Mouse (Mus musculus): ENCODE measurements around the gene Eif5a. TPM values are rescaled to one million over a fixed set of nuclear protein-coding genes. Genes with fewer than 3 reads are reported as not detected.
A peak's percentile ranks its signal among the peaks of the same experiment; 100 is the strongest.

Gene Eif5a
- total and polyA plus RNA-seq, 2 experiments, result 321 to 374 TPM

DNA sequence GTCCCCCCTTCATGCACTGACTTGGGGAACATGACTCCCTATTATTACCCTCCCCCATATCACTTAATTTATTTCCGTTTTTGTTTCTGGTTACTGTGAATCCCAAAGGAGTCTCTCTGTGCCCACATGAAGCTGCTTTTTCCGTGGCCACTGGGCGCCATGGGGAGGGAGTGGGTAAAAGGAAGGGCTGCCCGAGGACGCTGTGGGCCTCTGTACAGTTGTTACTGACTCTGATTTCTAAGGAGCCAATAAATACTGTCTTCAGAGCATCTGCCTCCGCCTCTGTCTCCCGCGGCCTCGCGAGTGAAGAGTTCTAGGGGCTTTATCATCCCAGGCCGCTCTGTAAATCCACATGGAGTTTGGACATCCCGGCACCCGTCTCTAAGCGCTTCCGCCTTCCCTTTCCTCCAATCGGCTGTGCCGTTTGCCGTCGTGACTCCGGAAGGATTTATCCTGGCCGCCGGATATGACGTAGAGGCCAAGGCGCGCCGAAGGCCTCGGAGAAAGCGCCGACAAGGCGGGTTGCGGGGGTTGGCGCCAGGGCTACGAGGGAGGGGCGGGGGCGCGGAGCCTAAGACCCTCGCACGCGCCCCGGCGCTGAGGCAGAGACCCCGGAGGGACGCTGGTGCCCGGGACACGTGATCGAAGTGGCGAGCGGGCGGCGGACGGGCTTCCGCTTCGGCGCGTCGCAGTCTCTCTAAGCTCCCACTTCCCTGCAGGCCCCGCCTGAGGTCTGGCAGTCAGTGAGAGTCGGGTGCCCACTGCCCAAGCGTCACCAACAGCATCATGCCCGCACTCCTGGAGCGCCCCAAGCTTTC is 8.0 kb downstream of the Eif5a start, which contains the start of gene Gps2:
Gene Gps2, plus strand, starts transcription at position 335 of the 818 bp plus-strand sequence.
- Histone ChIP-seq H3K79me2 (ENCODE audit: control insufficient read depth, insufficient read depth, low read length) (no peaks in the 10 kb centered on the region), H3K4me1 (ENCODE audit: control insufficient read depth, insufficient read depth, low read length) (peaks cover 14% of the 10 kb centered on the region), H3K9ac (ENCODE audit: low read depth, low read length) (peak within 1 kb of the TSS; percentile 89), H3K27me3 (ENCODE audit: control insufficient read depth, insufficient read depth, low read length) (no peaks in the 10 kb centered on the region), H3K4me3 (ENCODE audit: insufficient read depth, low read depth, low read length) (peak within 1 kb of the TSS; percentile 86), H3K27ac (replicated peaks; ENCODE audit: insufficient read depth, low read depth, low read length) (peak within 1 kb of the TSS; percentile 46), H3K36me3 (ENCODE audit: control insufficient read depth, insufficient read depth, low read length) (peaks cover 20% of the 10 kb centered on the region)
- TF ChIP-seq CTCF (IDR thresholded peaks at IDR 0.05; ENCODE audit: low read depth, low read length) (no peak), POLR2A (IDR thresholded peaks at IDR 0.05; ENCODE audit: extremely low read depth, insufficient read depth, low read length) (peak; percentile 40; the same call in 1 of the 2 replicates)
- DNase-seq (ENCODE audit: extremely low read depth, low read depth, low spot score), result peak; percentile 85
- 2% methylated on average over 61 of the region's 61 CpGs for WGBS

DNA sequence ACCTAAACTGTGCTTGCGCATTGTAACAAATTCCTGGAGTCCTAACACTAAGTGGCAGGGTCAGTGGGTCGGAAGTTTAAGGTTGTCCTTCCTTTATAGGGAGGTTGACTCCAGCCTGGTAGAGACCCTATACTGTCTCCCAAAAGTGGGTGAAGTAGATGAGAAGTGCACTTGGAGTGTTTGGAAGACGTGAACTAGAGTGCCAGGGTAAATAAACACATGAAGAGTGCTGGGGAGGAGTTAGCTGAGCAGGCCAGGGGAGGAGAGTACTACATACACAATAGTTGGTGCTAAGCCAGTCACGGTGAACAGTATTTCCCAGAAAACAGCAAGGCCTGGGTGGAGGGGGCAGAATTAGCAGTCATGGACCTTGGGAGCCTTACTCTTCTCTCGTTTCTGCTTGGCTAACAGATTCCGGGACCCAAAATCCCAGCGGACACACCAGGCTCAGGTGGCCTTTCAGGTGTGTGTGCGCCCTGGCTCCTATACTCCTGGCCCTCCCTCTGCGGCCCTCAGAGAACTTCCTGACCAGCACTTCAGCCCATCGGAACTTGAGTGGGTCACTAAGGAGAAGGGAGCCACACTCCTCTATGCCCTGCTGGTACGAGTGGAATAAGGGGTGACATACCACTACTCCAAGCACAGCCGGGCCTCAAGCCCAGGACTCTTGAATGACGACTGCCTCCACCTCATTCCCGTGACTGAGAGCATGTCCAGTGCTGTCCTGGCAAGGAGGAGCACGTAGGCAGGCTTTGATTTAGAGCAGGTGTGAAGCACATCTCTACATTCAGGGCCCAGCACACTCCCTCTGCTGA is 8.8 kb downstream of the Eif5a start:
- 70% methylated on average over 15 of the region's 15 CpGs for WGBS

GRCm38 (mm10) chr11:69911701-69912100 is 10.1 kb downstream of the Eif5a start:
- no peak overlapping the region for H3K4me3 ChIP-seq (ENCODE audit: insufficient read depth, low read depth, low read length)
- H3K4me1 ChIP-seq (ENCODE audit: control insufficient read depth, insufficient read depth, low read length), result peaks cover 14% of the 10 kb centered on the region
- H3K36me3 ChIP-seq (ENCODE audit: control insufficient read depth, insufficient read depth, low read length), result peaks cover 14% of the 10 kb centered on the region
- H3K27ac ChIP-seq (replicated peaks; ENCODE audit: insufficient read depth, low read depth, low read length), result no peak overlapping the region
- H3K9ac ChIP-seq (ENCODE audit: low read depth, low read length), result no peak overlapping the region
- no peak for TF ChIP-seq CTCF (IDR thresholded peaks at IDR 0.05; ENCODE audit: low read depth, low read length)
- DNase-seq (ENCODE audit: extremely low read depth, low read depth, low spot score), result no peak
- 95% methylated on average over 6 of the region's 6 CpGs for WGBS
- H3K79me2 ChIP-seq (ENCODE audit: control insufficient read depth, insufficient read depth, low read length), result no peaks in the 10 kb centered on the region
- no peaks in the 10 kb centered on the region for H3K27me3 ChIP-seq (ENCODE audit: control insufficient read depth, insufficient read depth, low read length)

More for the DNA sequence above, 8.8 kb downstream of the Eif5a start:
- TF ChIP-seq POLR2A (IDR thresholded peaks at IDR 0.05; ENCODE audit: extremely low read depth, insufficient read depth, low read length) (no peak), CTCF (IDR thresholded peaks at IDR 0.05; ENCODE audit: low read depth, low read length) (no peak)
- Histone ChIP-seq H3K9ac (ENCODE audit: low read depth, low read length) (no peak overlapping the region), H3K27me3 (ENCODE audit: control insufficient read depth, insufficient read depth, low read length) (no peaks in the 10 kb centered on the region), H3K4me1 (ENCODE audit: control insufficient read depth, insufficient read depth, low read length) (peaks cover 14% of the 10 kb centered on the region), H3K79me2 (ENCODE audit: control insufficient read depth, insufficient read depth, low read length) (no peaks in the 10 kb centered on the region), H3K4me3 (ENCODE audit: insufficient read depth, low read depth, low read length) (peak overlapping the region; percentile 86; the same call in 1 of the 2 replicates), H3K36me3 (ENCODE audit: control insufficient read depth, insufficient read depth, low read length) (peaks cover 12% of the 10 kb centered on the region), H3K27ac (replicated peaks; ENCODE audit: insufficient read depth, low read depth, low read length) (no peak overlapping the region)
- DNase-seq (ENCODE audit: extremely low read depth, low read depth, low spot score), result no peak

- H3K36me3 ChIP-seq (ENCODE audit: control insufficient read depth, insufficient read depth, low read length), result peaks cover 10% of the 10 kb centered on the region
- H3K9ac ChIP-seq (ENCODE audit: low read depth, low read length), result no peak overlapping the region
- H3K27me3 ChIP-seq (ENCODE audit: control insufficient read depth, insufficient read depth, low read length), result no peaks in the 10 kb centered on the region
- no peak overlapping the region for H3K27ac ChIP-seq (replicated peaks; ENCODE audit: insufficient read depth, low read depth, low read length)
- WGBS, result 87% methylated on average over 17 of the region's 17 CpGs
- no peaks in the 10 kb centered on the region for H3K79me2 ChIP-seq (ENCODE audit: control insufficient read depth, insufficient read depth, low read length)
- H3K4me1 ChIP-seq (ENCODE audit: control insufficient read depth, insufficient read depth, low read length), result peaks cover 14% of the 10 kb centered on the region
- TF ChIP-seq POLR2A (IDR thresholded peaks at IDR 0.05; ENCODE audit: extremely low read depth, insufficient read depth, low read length) (no peak), CTCF (IDR thresholded peaks at IDR 0.05; ENCODE audit: low read depth, low read length) (no peak)
- DNase-seq (ENCODE audit: extremely low read depth, low read depth, low spot score), result no peak
- no peak overlapping the region for H3K4me3 ChIP-seq (ENCODE audit: insufficient read depth, low read depth, low read length)
These were observed 10.8 kb downstream of the Eif5a start for GRCm38 (mm10) chr11:69910781-69911560.

GRCm38 (mm10) chr11:69910177-69910576 is 11.6 kb downstream of the Eif5a start:
- no peak overlapping the region for H3K4me3 ChIP-seq (ENCODE audit: insufficient read depth, low read depth, low read length)
- H3K36me3 ChIP-seq (ENCODE audit: control insufficient read depth, insufficient read depth, low read length), result peaks cover 10% of the 10 kb centered on the region
- H3K79me2 ChIP-seq (ENCODE audit: control insufficient read depth, insufficient read depth, low read length), result no peaks in the 10 kb centered on the region
- no peak for TF ChIP-seq POLR2A (IDR thresholded peaks at IDR 0.05; ENCODE audit: extremely low read depth, insufficient read depth, low read length)
- no peak for TF ChIP-seq CTCF (IDR thresholded peaks at IDR 0.05; ENCODE audit: low read depth, low read length)
- H3K27me3 ChIP-seq (ENCODE audit: control insufficient read depth, insufficient read depth, low read length), result no peaks in the 10 kb centered on the region
- H3K4me1 ChIP-seq (ENCODE audit: control insufficient read depth, insufficient read depth, low read length), result peaks cover 10% of the 10 kb centered on the region
- no peak for DNase-seq (ENCODE audit: extremely low read depth, low read depth, low spot score)
- WGBS, result 96% methylated on average over 8 of the region's 8 CpGs
- no peak overlapping the region for H3K9ac ChIP-seq (ENCODE audit: low read depth, low read length)
- no peak overlapping the region for H3K27ac ChIP-seq (replicated peaks; ENCODE audit: insufficient read depth, low read depth, low read length)

Measured in liver, adult 2 months (tissue).